Mouse (Mus musculus) adrenal gland, adult 18-20 months (tissue): ENCODE results near the gene Prox1. TPM values are rescaled to one million over a fixed set of nuclear protein-coding genes. Genes with fewer than 3 reads are reported as not detected.

ENCODE experiments used
- DNase-seq, 2 experiments: peaks; one replicate each; pipeline ENCODE4 v3.0.0; 2021 to 2022; ENCODE audit warnings: low spot score in 2 of 2
- total RNA-seq, 2 experiments: library from RNA; stranded (reverse); gene quantifications; 1 replicate in 1 of 2; 2 replicates in 1 of 2; pipeline ENCODE4 v1.2.3; 2021

Gene Prox1
- total RNA-seq, 2 experiments from 2014 or later, result 16.2 to 28.2 TPM

GRCm38 (mm10) chr1:190174231-190174630 lies 3.7 kb upstream of the Prox1 start:
- DNase-seq, result peak in 1 of 2 experiments; percentile 24

- no peak for DNase-seq
Observed at GRCm38 (mm10) chr1:190173596-190173995, 3.1 kb upstream of the Prox1 start.

GRCm38 (mm10) chr1:190172979-190173461 lies 2.5 kb upstream of the Prox1 start:
- no peak for DNase-seq

GRCm38 (mm10) chr1:190172311-190172978 lies 1.9 kb upstream of the Prox1 start:
- no peak for DNase-seq

GRCm38 (mm10) chr1:190171750-190172149 lies 1.2 kb upstream of the Prox1 start:
- no peak for DNase-seq

GRCm38 (mm10) chr1:190171341-190171740 lies 827 bp upstream of the Prox1 start:
- DNase-seq, result no peak

GRCm38 (mm10) chr1:190170819-190171216 lies 304 bp upstream of the Prox1 start:
- DNase-seq, result no peak

- DNase-seq, result peak; percentile 39 to 53
Observed at GRCm38 (mm10) chr1:190168761-190169671, 1.5 kb downstream of the Prox1 start.

GRCm38 (mm10) chr1:190168115-190168514 lies 2.4 kb downstream of the Prox1 start:
- DNase-seq, result peak in 1 of 2 experiments; percentile 19

GRCm38 (mm10) chr1:190167609-190168008 lies 2.9 kb downstream of the Prox1 start:
- DNase-seq, result peak in 1 of 2 experiments; percentile 11

- no peak for DNase-seq
Observed at GRCm38 (mm10) chr1:190165511-190165910, 5.0 kb downstream of the Prox1 start.

- DNase-seq, result no peak
Observed at GRCm38 (mm10) chr1:190163471-190163870, 7.0 kb downstream of the Prox1 start.

GRCm38 (mm10) chr1:190161708-190162465 lies 8.6 kb downstream of the Prox1 start:
- DNase-seq, result peak in 1 of 2 experiments; percentile 47

GRCm38 (mm10) chr1:190161288-190161687 lies 9.2 kb downstream of the Prox1 start:
- DNase-seq, result no peak

- DNase-seq, result no peak
Observed at GRCm38 (mm10) chr1:190159457-190159856, 11.1 kb downstream of the Prox1 start.

- no peak for DNase-seq
Observed at GRCm38 (mm10) chr1:190155751-190156150, 14.8 kb downstream of the Prox1 start.

GRCm38 (mm10) chr1:190155021-190155420 lies 15.5 kb downstream of the Prox1 start:
- DNase-seq, result no peak

- no peak for DNase-seq
Observed at GRCm38 (mm10) chr1:190154292-190154691, 16.2 kb downstream of the Prox1 start.

GRCm38 (mm10) chr1:190152603-190153002 lies 17.9 kb downstream of the Prox1 start:
- DNase-seq, result no peak

GRCm38 (mm10) chr1:190149233-190149741 lies 21.2 kb downstream of the Prox1 start:
- DNase-seq, result no peak

- no peak for DNase-seq
Observed at GRCm38 (mm10) chr1:190148661-190149232, 21.8 kb downstream of the Prox1 start.
